Mouse (Mus musculus) cerebellum, postnatal 25 days (tissue): ENCODE data around the gene Cd68.
A peak's percentile ranks its signal among the peaks of the same experiment; 100 is the strongest.
"Not testable (repeated sequence)": the region's sequence is repeated elsewhere in the genome, so short reads cannot be mapped to it uniquely, and the experiment has no call there.

ENCODE experiments used
- DNase-seq, 2 experiments: peaks; one replicate each; pipeline ENCODE4 v3.0.0; 2021; ENCODE audit warnings: mixed read lengths in 2 of 2

The Cd68 gene

GRCm38 (mm10) chr11:69622406-69622805, 43.5 kb downstream of the Cd68 start:
- peak; percentile 66 to 70 for DNase-seq

GRCm38 (mm10) chr11:69621571-69622268, 44.2 kb downstream of the Cd68 start, which contains the start of gene Sat2:
Sat2 (plus strand) TSS chr11:69622024.
- DNase-seq = peak; percentile 77 to 78

- DNase-seq = no peak
These were observed 45.4 kb downstream of the Cd68 start for GRCm38 (mm10) chr11:69620394-69621081.

- DNase-seq = no peak
These were observed 48.1 kb downstream of the Cd68 start, which contains the start of gene Shbg for GRCm38 (mm10) chr11:69617805-69618204. Shbg (minus strand) TSS chr11:69617905.

GRCm38 (mm10) chr11:69616781-69617180, 49.2 kb downstream of the Cd68 start:
- no peak for DNase-seq

GRCm38 (mm10) chr11:69614257-69614588, 51.7 kb downstream of the Cd68 start:
- not testable (repeated sequence) for DNase-seq
